9 mouse cellular contexts compared by ENCODE assay signal in genomic region chr13:23435241-23435640, GRCm38 (mm10). TPM values are rescaled to one million over a fixed set of nuclear protein-coding genes. Genes with fewer than 3 reads are reported as not detected.
DNase-seq lines count a peak whose midpoint lies in the region; ATAC-seq and TF ChIP-seq lines count a peak whose summit lies in the region.
"Had no signal": no experiment of that assay in that cellular context is flagged by ENCODE, and none has a peak within 500 bp of the region (broad histone marks: within the 10 kb centered on the region; RNA-seq: fewer than 3 reads in every experiment).

No protein-coding gene starts in this region.

- H3K9me3 ChIP-seq in kidney, postnatal 0 days (replicated peaks; ENCODE audit: low read length): no peaks in the 10 kb centered on the region
- no peaks in the 10 kb centered on the region for H3K9me3 ChIP-seq in embryonic facial prominence, embryonic 13.5 days
- H3K9me3 ChIP-seq in intestine, embryonic 15.5 days: no peaks in the 10 kb centered on the region
- no peaks in the 10 kb centered on the region for H3K9me3 ChIP-seq in midbrain, postnatal 0 days (ENCODE audit: low read length)

- H3K36me3 ChIP-seq in kidney, postnatal 0 days (ENCODE audit: insufficient read depth, low read length): no peaks in the 10 kb centered on the region
- H3K36me3 ChIP-seq in embryonic facial prominence, embryonic 13.5 days: no peaks in the 10 kb centered on the region
- no peaks in the 10 kb centered on the region for H3K36me3 ChIP-seq in intestine, embryonic 15.5 days
- no peaks in the 10 kb centered on the region for H3K36me3 ChIP-seq in midbrain, postnatal 0 days (ENCODE audit: insufficient read depth, low read length)

- WGBS in kidney, postnatal 0 days: 24% methylated on average over 4 of the region's 4 CpGs
- WGBS in embryonic facial prominence, embryonic 13.5 days: 13% methylated on average over 4 of the region's 4 CpGs
- WGBS in intestine, embryonic 15.5 days: 27% methylated on average over 4 of the region's 4 CpGs
- 16% methylated on average over 4 of the region's 4 CpGs for WGBS in midbrain, postnatal 0 days

- peak overlapping the region; percentile 69 for H3K4me2 ChIP-seq in kidney, postnatal 0 days (ENCODE audit: low read length)
- H3K4me2 ChIP-seq in embryonic facial prominence, embryonic 13.5 days: peak overlapping the region; percentile 72
- H3K4me2 ChIP-seq in intestine, embryonic 15.5 days (replicated peaks): peak overlapping the region; percentile 76
- H3K4me2 ChIP-seq in midbrain, postnatal 0 days (ENCODE audit: low read depth, low read length, poor library complexity, severe bottlenecking): peak overlapping the region; percentile 74

- no peak for ATAC-seq in kidney, postnatal 0 days (replicated peaks; ENCODE audit: low FRiP score, low read depth)
- ATAC-seq in embryonic facial prominence, embryonic 13.5 days (ENCODE audit: insufficient number of reproducible peaks, insufficient read depth, low FRiP score, low TSS enrichment, low read depth): no peak
- no peak for ATAC-seq in intestine, embryonic 15.5 days
- no peak for ATAC-seq in midbrain, postnatal 0 days (ENCODE audit: low FRiP score)

- TF ChIP-seq CTCF in kidney, postnatal 0 days (IDR thresholded peaks at IDR 0.05; ENCODE audit: low read depth): no peak
- no peak for TF ChIP-seq CTCF in midbrain, postnatal 0 days (IDR thresholded peaks at IDR 0.05)

- H3K27me3 ChIP-seq in kidney, postnatal 0 days (ENCODE audit: insufficient read depth, low read length): no peaks in the 10 kb centered on the region
- no peaks in the 10 kb centered on the region for H3K27me3 ChIP-seq in embryonic facial prominence, embryonic 13.5 days
- H3K27me3 ChIP-seq in intestine, embryonic 15.5 days (replicated peaks): no peaks in the 10 kb centered on the region
- H3K27me3 ChIP-seq in midbrain, postnatal 0 days (ENCODE audit: insufficient read depth, low read length): no peaks in the 10 kb centered on the region

- no peak overlapping the region for H3K27ac ChIP-seq in kidney, postnatal 0 days
- H3K27ac ChIP-seq in embryonic facial prominence, embryonic 13.5 days: no peak overlapping the region
- no peak overlapping the region for H3K27ac ChIP-seq in intestine, embryonic 15.5 days
- H3K27ac ChIP-seq in midbrain, postnatal 0 days (ENCODE audit: low read depth, low read length): no peak overlapping the region

- peak overlapping the region; percentile 41 for H3K4me3 ChIP-seq in kidney, postnatal 0 days (replicated peaks; ENCODE audit: low read depth, low read length)
- peak overlapping the region; percentile 54 for H3K4me3 ChIP-seq in embryonic facial prominence, embryonic 13.5 days
- H3K4me3 ChIP-seq in intestine, embryonic 15.5 days (replicated peaks): peak overlapping the region; percentile 43
- H3K4me3 ChIP-seq in midbrain, postnatal 0 days (ENCODE audit: low read depth, low read length): peak overlapping the region; percentile 50

- H3K4me1 ChIP-seq in kidney, postnatal 0 days (replicated peaks; ENCODE audit: insufficient read depth, low read length): 0 out of 2 replicates have a peak, but pooled peaks cover 3% of the 10 kb centered on the region
- peaks cover 13% of the 10 kb centered on the region for H3K4me1 ChIP-seq in embryonic facial prominence, embryonic 13.5 days
- 0 out of 2 replicates have a peak, but pooled peaks cover 2% of the 10 kb centered on the region for H3K4me1 ChIP-seq in intestine, embryonic 15.5 days (replicated peaks)
- H3K4me1 ChIP-seq in midbrain, postnatal 0 days (ENCODE audit: insufficient read depth, low read length): no peaks in the 10 kb centered on the region

- peak overlapping the region; percentile 46; the same call in 1 of the 2 replicates for H3K9ac ChIP-seq in kidney, postnatal 0 days (ENCODE audit: low read depth, low read length)
- peak overlapping the region; percentile 70 for H3K9ac ChIP-seq in embryonic facial prominence, embryonic 13.5 days
- peak overlapping the region; percentile 50 for H3K9ac ChIP-seq in intestine, embryonic 15.5 days
- H3K9ac ChIP-seq in midbrain, postnatal 0 days (replicated peaks; ENCODE audit: low read length, poor library complexity, severe bottlenecking): no peak overlapping the region; the same call in 1 of the 2 replicates

- no peak for DNase-seq in kidney, postnatal 0 days (ENCODE audit: low spot score)
- no peak for DNase-seq in kidney, adult 11 months
- DNase-seq in midbrain, postnatal 0 days (ENCODE audit: low spot score): no peak
- no peak for DNase-seq in layer of hippocampus, adult 9-11 months
- no peak for DNase-seq in adrenal gland, postnatal 14 days
- DNase-seq in frontal cortex, adult 2 months (ENCODE audit: extremely low spot score in 1 of 2, low spot score in 1 of 2): no peak
- DNase-seq: cerebellum, postnatal 14 days had no signal

RNA-seq across cellular contexts. Expression of gene Abt1, which starts 11.6 kb away (rescaled TPM):
- 10.0 and 10.4 TPM in 2 replicates for polyA plus RNA-seq in kidney, postnatal 0 days (2015; fragmentation: Nextera tagmentation; extraction: Ambion mirVana)
- 13.1 and 14.6 TPM in 2 replicates for polyA plus RNA-seq in embryonic facial prominence, embryonic 13.5 days (2015; fragmentation: Nextera tagmentation; extraction: Ambion mirVana)
- 11.2 TPM in 2 replicates for polyA plus RNA-seq in intestine, embryonic 15.5 days (2015; fragmentation: Nextera tagmentation; extraction: Ambion mirVana)
- 4.9 and 7.3 TPM in 2 replicates for total RNA-seq in midbrain, postnatal 0 days (2014; rRNA removed)
- polyA plus RNA-seq in midbrain, postnatal 0 days (2015; fragmentation: Nextera tagmentation; extraction: Ambion mirVana): 5.2 and 6.0 TPM in 2 replicates
- 5.9 and 6.3 TPM in 2 replicates for total RNA-seq in adrenal gland, postnatal 14 days (2021)
- polyA plus RNA-seq in frontal cortex, adult 2 months (2012; rRNA removed): 7.6 TPM in 2 replicates

RNA-seq across cellular contexts. Expression of gene Btn1a1, which starts 30.5 kb away (rescaled TPM):
- polyA plus RNA-seq in kidney, postnatal 0 days (2015; fragmentation: Nextera tagmentation; extraction: Ambion mirVana): 0.06 TPM in 1 of 2 replicates, not detected in the other
- not detected in 2 replicates for polyA plus RNA-seq in embryonic facial prominence, embryonic 13.5 days (2015; fragmentation: Nextera tagmentation; extraction: Ambion mirVana)
- 0.08 and 0.11 TPM in 2 replicates for polyA plus RNA-seq in intestine, embryonic 15.5 days (2015; fragmentation: Nextera tagmentation; extraction: Ambion mirVana)
- total RNA-seq in midbrain, postnatal 0 days (2014; rRNA removed): 0.05 TPM in 1 of 2 replicates, not detected in the other
- polyA plus RNA-seq in midbrain, postnatal 0 days (2015; fragmentation: Nextera tagmentation; extraction: Ambion mirVana): 0.04 and 0.07 TPM in 2 replicates
- total RNA-seq in adrenal gland, postnatal 14 days (2021): 0.19 TPM in 1 of 2 replicates, not detected in the other
- 0.06 and 0.13 TPM in 2 replicates for polyA plus RNA-seq in frontal cortex, adult 2 months (2012; rRNA removed)

RNA-seq across cellular contexts. Expression of gene Btn2a2, which starts 53.4 kb away (rescaled TPM):
- 0.13 and 0.28 TPM in 2 replicates for polyA plus RNA-seq in kidney, postnatal 0 days (2015; fragmentation: Nextera tagmentation; extraction: Ambion mirVana)
- 1.5 and 1.7 TPM in 2 replicates for polyA plus RNA-seq in embryonic facial prominence, embryonic 13.5 days (2015; fragmentation: Nextera tagmentation; extraction: Ambion mirVana)
- 0.16 and 0.23 TPM in 2 replicates for polyA plus RNA-seq in intestine, embryonic 15.5 days (2015; fragmentation: Nextera tagmentation; extraction: Ambion mirVana)
- total RNA-seq in midbrain, postnatal 0 days (2014; rRNA removed): 0.16 TPM in 1 of 2 replicates, not detected in the other
- polyA plus RNA-seq in midbrain, postnatal 0 days (2015; fragmentation: Nextera tagmentation; extraction: Ambion mirVana): not detected in 2 replicates
- not detected in 2 replicates for total RNA-seq in adrenal gland, postnatal 14 days (2021)
- polyA plus RNA-seq in frontal cortex, adult 2 months (2012; rRNA removed): 0.38 and 0.46 TPM in 2 replicates
